Mouse (Mus musculus): ENCODE results near the gene Ssrp1.

DNA sequence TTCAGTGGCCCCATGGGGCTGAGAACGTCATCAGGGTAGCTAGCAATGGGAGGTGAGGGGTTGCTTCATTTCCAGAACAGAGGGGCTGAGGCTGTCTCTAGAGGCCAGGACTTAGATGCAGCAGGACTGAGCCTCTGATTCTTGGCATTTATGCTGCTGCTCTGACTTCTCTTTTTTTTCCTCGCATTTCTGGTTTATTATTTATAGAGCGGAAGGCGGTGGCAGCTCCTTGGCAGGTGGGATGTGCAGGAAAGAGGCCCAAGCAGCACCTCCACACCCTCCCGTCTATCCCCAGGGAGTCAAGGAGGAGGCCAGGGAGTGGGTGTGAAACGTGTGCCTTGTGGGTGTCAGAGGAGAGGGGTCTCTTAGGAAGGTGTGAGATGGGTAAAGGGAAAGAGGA lies 6.0 kb upstream of the Ssrp1 start:
- no peak for TF ChIP-seq POLR2A (IDR thresholded peaks at IDR 0.05; ENCODE audit: low read depth, low read length)
- TF ChIP-seq CTCF (conservative IDR thresholded peaks at IDR 0.05; ENCODE audit: insufficient read depth, insufficient read length, low read depth, low read length), result no peak
